Mouse (Mus musculus): ENCODE results near the gene Sparcl1. TPM values are rescaled to one million over a fixed set of nuclear protein-coding genes. Genes with fewer than 3 reads are reported as not detected.

Sparcl1 gene
- polyA plus RNA-seq, 2 experiments: 63.9 to 68.4 TPM

- H3K9ac ChIP-seq (ENCODE audit: low read depth, low read length, severe bottlenecking): no peak overlapping the region
- no peaks in the 10 kb centered on the region; the same call in 1 of the 2 replicates for H3K27me3 ChIP-seq (ENCODE audit: control insufficient read depth, insufficient read depth, low read length)
- H3K9me3 ChIP-seq (ENCODE audit: control insufficient read depth, low read length): no peaks in the 10 kb centered on the region
- H3K27ac ChIP-seq (replicated peaks; ENCODE audit: low read depth, low read length): no peak overlapping the region
- peaks cover 5% of the 10 kb centered on the region for H3K4me1 ChIP-seq (ENCODE audit: control insufficient read depth, insufficient read depth, low read length)
- 20% methylated on average over 10 of the region's 10 CpGs for WGBS
- DNase-seq (ENCODE audit: low spot score) (no peak), ATAC-seq (ENCODE audit: low FRiP score, low read depth) (no peak)
- no peaks in the 10 kb centered on the region for H3K36me3 ChIP-seq (ENCODE audit: control insufficient read depth, insufficient read depth, low read length)
- no peak overlapping the region for H3K4me2 ChIP-seq (replicated peaks; ENCODE audit: low read depth, low read length, severe bottlenecking)
- no peak for TF ChIP-seq POLR2A (IDR thresholded peaks at IDR 0.05; ENCODE audit: borderline replicate concordance, extremely low read depth, insufficient read depth, insufficient read length)
- no peak overlapping the region for H3K4me3 ChIP-seq (replicated peaks; ENCODE audit: low read length)
These were observed 37.2 kb downstream of the Sparcl1 start for GRCm38 (mm10) chr5:104076361-104076760.

- H3K9me3 ChIP-seq (ENCODE audit: control insufficient read depth, low read length): no peaks in the 10 kb centered on the region
- peaks cover 5% of the 10 kb centered on the region for H3K4me1 ChIP-seq (ENCODE audit: control insufficient read depth, insufficient read depth, low read length)
- H3K27me3 ChIP-seq (ENCODE audit: control insufficient read depth, insufficient read depth, low read length): no peaks in the 10 kb centered on the region; the same call in 1 of the 2 replicates
- 32% methylated on average over 12 of the region's 12 CpGs for WGBS
- no peak overlapping the region for H3K4me3 ChIP-seq (replicated peaks; ENCODE audit: low read length)
- no peak overlapping the region for H3K9ac ChIP-seq (ENCODE audit: low read depth, low read length, severe bottlenecking)
- ATAC-seq (ENCODE audit: low FRiP score, low read depth) (no peak), DNase-seq (ENCODE audit: low spot score) (no peak)
- H3K36me3 ChIP-seq (ENCODE audit: control insufficient read depth, insufficient read depth, low read length): no peaks in the 10 kb centered on the region
- H3K27ac ChIP-seq (replicated peaks; ENCODE audit: low read depth, low read length): no peak overlapping the region
- no peak overlapping the region for H3K4me2 ChIP-seq (replicated peaks; ENCODE audit: low read depth, low read length, severe bottlenecking)
- TF ChIP-seq POLR2A (IDR thresholded peaks at IDR 0.05; ENCODE audit: borderline replicate concordance, extremely low read depth, insufficient read depth, insufficient read length): no peak
These were observed 39.1 kb downstream of the Sparcl1 start for GRCm38 (mm10) chr5:104074388-104074787.

DNA sequence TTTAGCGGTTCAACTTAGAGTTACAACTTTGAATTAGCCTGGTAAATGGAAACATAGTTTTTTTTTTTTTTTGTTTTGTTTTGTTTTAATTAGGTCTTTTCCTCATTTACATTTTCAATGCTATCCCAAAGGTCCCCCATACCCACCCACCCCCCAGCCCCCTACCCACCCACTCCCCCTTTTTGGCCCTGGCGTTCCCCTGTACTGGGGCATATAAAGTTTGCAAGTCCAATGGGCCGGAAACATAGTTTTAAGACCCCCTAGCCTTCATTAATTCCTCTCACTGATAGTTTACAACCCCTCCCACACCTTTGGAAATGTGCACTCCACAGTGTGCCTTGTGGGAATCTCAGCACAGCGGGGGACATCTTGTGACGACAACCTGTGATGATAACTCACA lies 39.9 kb downstream of the Sparcl1 start:
- Histone ChIP-seq H3K4me2 (replicated peaks; ENCODE audit: low read depth, low read length, severe bottlenecking) (no peak overlapping the region), H3K9me3 (ENCODE audit: control insufficient read depth, low read length) (no peaks in the 10 kb centered on the region), H3K27ac (replicated peaks; ENCODE audit: low read depth, low read length) (no peak overlapping the region), H3K27me3 (ENCODE audit: control insufficient read depth, insufficient read depth, low read length) (no peaks in the 10 kb centered on the region; the same call in 1 of the 2 replicates), H3K4me3 (replicated peaks; ENCODE audit: low read length) (no peak overlapping the region), H3K4me1 (ENCODE audit: control insufficient read depth, insufficient read depth, low read length) (peaks cover 5% of the 10 kb centered on the region), H3K9ac (ENCODE audit: low read depth, low read length, severe bottlenecking) (no peak overlapping the region), H3K36me3 (ENCODE audit: control insufficient read depth, insufficient read depth, low read length) (no peaks in the 10 kb centered on the region)
- 61% methylated on average over 5 of the region's 5 CpGs for WGBS
- DNase-seq (ENCODE audit: low spot score): no peak
- no peak for TF ChIP-seq POLR2A (IDR thresholded peaks at IDR 0.05; ENCODE audit: borderline replicate concordance, extremely low read depth, insufficient read depth, insufficient read length)
- ATAC-seq (ENCODE audit: low FRiP score, low read depth): peak; percentile 89

- 50% methylated on average over 6 of the region's 8 CpGs for WGBS
- no peak overlapping the region for H3K4me3 ChIP-seq (replicated peaks; ENCODE audit: low read length)
- no peaks in the 10 kb centered on the region for H3K36me3 ChIP-seq (ENCODE audit: control insufficient read depth, insufficient read depth, low read length)
- DNase-seq (ENCODE audit: low spot score) (peak; percentile 32), ATAC-seq (ENCODE audit: low FRiP score, low read depth) (peak; percentile 91)
- no peak for TF ChIP-seq POLR2A (IDR thresholded peaks at IDR 0.05; ENCODE audit: borderline replicate concordance, extremely low read depth, insufficient read depth, insufficient read length)
- H3K27me3 ChIP-seq (ENCODE audit: control insufficient read depth, insufficient read depth, low read length): no peaks in the 10 kb centered on the region; the same call in 1 of the 2 replicates
- H3K9me3 ChIP-seq (ENCODE audit: control insufficient read depth, low read length): no peaks in the 10 kb centered on the region
- no peak overlapping the region for H3K9ac ChIP-seq (ENCODE audit: low read depth, low read length, severe bottlenecking)
- 0 out of 2 replicates have a peak overlapping the region, but pooled peaks have one; percentile 5 for H3K4me2 ChIP-seq (replicated peaks; ENCODE audit: low read depth, low read length, severe bottlenecking)
- no peak overlapping the region for H3K27ac ChIP-seq (replicated peaks; ENCODE audit: low read depth, low read length)
- peaks cover 5% of the 10 kb centered on the region for H3K4me1 ChIP-seq (ENCODE audit: control insufficient read depth, insufficient read depth, low read length)
These were observed 41.2 kb downstream of the Sparcl1 start for GRCm38 (mm10) chr5:104072272-104072886.

GRCm38 (mm10) chr5:104071048-104071447 lies 42.5 kb downstream of the Sparcl1 start:
- no peak overlapping the region for H3K4me3 ChIP-seq (replicated peaks; ENCODE audit: low read length)
- H3K27me3 ChIP-seq (ENCODE audit: control insufficient read depth, insufficient read depth, low read length): no peaks in the 10 kb centered on the region; the same call in 1 of the 2 replicates
- no peak for TF ChIP-seq POLR2A (IDR thresholded peaks at IDR 0.05; ENCODE audit: borderline replicate concordance, extremely low read depth, insufficient read depth, insufficient read length)
- WGBS: 78% methylated on average over 4 of the region's 4 CpGs
- H3K36me3 ChIP-seq (ENCODE audit: control insufficient read depth, insufficient read depth, low read length): no peaks in the 10 kb centered on the region
- no peaks in the 10 kb centered on the region for H3K9me3 ChIP-seq (ENCODE audit: control insufficient read depth, low read length)
- peaks cover 5% of the 10 kb centered on the region for H3K4me1 ChIP-seq (ENCODE audit: control insufficient read depth, insufficient read depth, low read length)
- H3K9ac ChIP-seq (ENCODE audit: low read depth, low read length, severe bottlenecking): no peak overlapping the region
- H3K27ac ChIP-seq (replicated peaks; ENCODE audit: low read depth, low read length): no peak overlapping the region
- no peak for ATAC-seq (ENCODE audit: low FRiP score, low read depth)
- no peak for DNase-seq (ENCODE audit: low spot score)
- H3K4me2 ChIP-seq (replicated peaks; ENCODE audit: low read depth, low read length, severe bottlenecking): no peak overlapping the region

Measured in limb, embryonic 14.5 days (tissue).